Mouse (Mus musculus): ENCODE measurements around the gene Lrrk2. TPM values are rescaled to one million over a fixed set of nuclear protein-coding genes. Genes with fewer than 3 reads are reported as not detected.
"Not testable (repeated sequence)": the region's sequence is repeated elsewhere in the genome, so short reads cannot be mapped to it uniquely, and the experiment has no call there.

Gene Lrrk2
- polyA plus RNA-seq, 1 experiment from 2014 or later = 6.4 TPM

- Histone ChIP-seq H3K4me3 (replicated peaks) (no peak overlapping the region), H3K9me3 (replicated peaks) (no peaks in the 10 kb centered on the region), H3K27me3 (no peaks in the 10 kb centered on the region), H3K4me1 (no peaks in the 10 kb centered on the region), H3K9ac (no peak overlapping the region), H3K27ac (no peak overlapping the region), H3K4me2 (peak overlapping the region; percentile 42), H3K36me3 (no peaks in the 10 kb centered on the region)
- 16% methylated on average over 3 of the region's 3 CpGs for WGBS
- no peak for ATAC-seq (replicated peaks; ENCODE audit: low FRiP score)
Measured at GRCm38 (mm10) chr15:91754546-91754945, 81.6 kb downstream of the Lrrk2 start.

GRCm38 (mm10) chr15:91755756-91756155 is 82.8 kb downstream of the Lrrk2 start:
- no peak overlapping the region for H3K4me3 ChIP-seq (replicated peaks)
- no peaks in the 10 kb centered on the region for H3K4me1 ChIP-seq
- no peak overlapping the region for H3K4me2 ChIP-seq
- no peak overlapping the region for H3K27ac ChIP-seq
- no peak for ATAC-seq (replicated peaks; ENCODE audit: low FRiP score)
- WGBS = 81% methylated on average over 16 of the region's 16 CpGs
- no peaks in the 10 kb centered on the region for H3K36me3 ChIP-seq
- no peaks in the 10 kb centered on the region for H3K27me3 ChIP-seq
- no peaks in the 10 kb centered on the region for H3K9me3 ChIP-seq (replicated peaks)
- H3K9ac ChIP-seq = no peak overlapping the region

GRCm38 (mm10) chr15:91772041-91772440 is 99.1 kb downstream of the Lrrk2 start:
- H3K36me3 ChIP-seq = no peaks in the 10 kb centered on the region
- no peak overlapping the region for H3K4me2 ChIP-seq
- no peaks in the 10 kb centered on the region for H3K27me3 ChIP-seq
- no peak overlapping the region for H3K9ac ChIP-seq
- no peak overlapping the region for H3K27ac ChIP-seq
- no peaks in the 10 kb centered on the region for H3K4me1 ChIP-seq
- no peak for ATAC-seq (replicated peaks; ENCODE audit: low FRiP score)
- no peaks in the 10 kb centered on the region for H3K9me3 ChIP-seq (replicated peaks)
- WGBS = 57% methylated on average over 4 of the region's 4 CpGs
- no peak overlapping the region for H3K4me3 ChIP-seq (replicated peaks)

- Histone ChIP-seq H3K4me2 (no peak overlapping the region), H3K9me3 (replicated peaks) (no peaks in the 10 kb centered on the region), H3K4me3 (replicated peaks) (no peak overlapping the region), H3K27me3 (no peaks in the 10 kb centered on the region), H3K36me3 (no peaks in the 10 kb centered on the region), H3K27ac (no peak overlapping the region), H3K9ac (no peak overlapping the region), H3K4me1 (no peaks in the 10 kb centered on the region)
- WGBS = 92% methylated on average over 9 of the region's 9 CpGs
- no peak for ATAC-seq (replicated peaks; ENCODE audit: low FRiP score)
Measured at GRCm38 (mm10) chr15:91779166-91779565, 106.2 kb downstream of the Lrrk2 start.

- WGBS = 34% methylated on average over 6 of the region's 6 CpGs
- Histone ChIP-seq H3K27me3 (no peaks in the 10 kb centered on the region), H3K4me1 (no peaks in the 10 kb centered on the region), H3K36me3 (no peaks in the 10 kb centered on the region), H3K9me3 (replicated peaks) (no peaks in the 10 kb centered on the region), H3K4me2 (no peak overlapping the region), H3K27ac (no peak overlapping the region), H3K9ac (no peak overlapping the region), H3K4me3 (replicated peaks) (no peak overlapping the region)
- ATAC-seq (replicated peaks; ENCODE audit: low FRiP score) = no peak
Measured at GRCm38 (mm10) chr15:91781172-91781571, 108.2 kb downstream of the Lrrk2 start.

GRCm38 (mm10) chr15:91788338-91788737 is 115.4 kb downstream of the Lrrk2 start:
- H3K4me2 ChIP-seq = no peak overlapping the region
- ATAC-seq (replicated peaks; ENCODE audit: low FRiP score) = no peak
- H3K4me1 ChIP-seq = no peaks in the 10 kb centered on the region

GRCm38 (mm10) chr15:91806463-91806862 is 133.5 kb downstream of the Lrrk2 start:
- Histone ChIP-seq H3K9ac (no peak overlapping the region), H3K4me1 (no peaks in the 10 kb centered on the region), H3K27ac (no peak overlapping the region), H3K4me2 (no peak overlapping the region), H3K9me3 (replicated peaks) (no peaks in the 10 kb centered on the region), H3K36me3 (no peaks in the 10 kb centered on the region), H3K4me3 (replicated peaks) (no peak overlapping the region), H3K27me3 (no peaks in the 10 kb centered on the region)
- ATAC-seq (replicated peaks; ENCODE audit: low FRiP score) = no peak
- WGBS = 81% methylated on average over 4 of the region's 4 CpGs

More at GRCm38 (mm10) chr15:91788338-91788737, 115.4 kb downstream of the Lrrk2 start:
- Histone ChIP-seq H3K36me3 (no peaks in the 10 kb centered on the region), H3K9ac (no peak overlapping the region), H3K9me3 (replicated peaks) (no peaks in the 10 kb centered on the region), H3K4me3 (replicated peaks) (no peak overlapping the region), H3K27me3 (no peaks in the 10 kb centered on the region), H3K27ac (no peak overlapping the region)
- WGBS = 88% methylated on average over 11 of the region's 11 CpGs

GRCm38 (mm10) chr15:91835319-91835718 is 162.3 kb downstream of the Lrrk2 start:
- H3K9me3 ChIP-seq (replicated peaks) = no peaks in the 10 kb centered on the region
- H3K4me3 ChIP-seq (replicated peaks) = no peak overlapping the region
- no peaks in the 10 kb centered on the region for H3K4me1 ChIP-seq
- no peaks in the 10 kb centered on the region for H3K27me3 ChIP-seq
- ATAC-seq (replicated peaks; ENCODE audit: low FRiP score) = no peak
- 81% methylated on average over 6 of the region's 6 CpGs for WGBS
- H3K9ac ChIP-seq = no peak overlapping the region
- no peak overlapping the region for H3K4me2 ChIP-seq
- no peak overlapping the region for H3K27ac ChIP-seq
- no peaks in the 10 kb centered on the region for H3K36me3 ChIP-seq

GRCm38 (mm10) chr15:91837965-91838364 is 165.0 kb downstream of the Lrrk2 start, which contains the start of gene Smgc:
TSS of gene Smgc (plus strand) at chr15:91838265.
- ATAC-seq (replicated peaks; ENCODE audit: low FRiP score) = no peak
- 89% methylated on average over 7 of the region's 7 CpGs for WGBS

GRCm38 (mm10) chr15:91864130-91864529 is 191.2 kb downstream of the Lrrk2 start:
- not testable (repeated sequence) for H3K4me1 ChIP-seq; H3K27me3 ChIP-seq; H3K4me3 ChIP-seq (replicated peaks); H3K36me3 ChIP-seq; H3K4me2 ChIP-seq; H3K27ac ChIP-seq; ATAC-seq (replicated peaks; ENCODE audit: low FRiP score); H3K9me3 ChIP-seq (replicated peaks); H3K9ac ChIP-seq
- 41% methylated on average over 5 of the region's 5 CpGs for WGBS

More at GRCm38 (mm10) chr15:91837965-91838364, 165.0 kb downstream of the Lrrk2 start, which contains the start of gene Smgc:
- H3K27me3 ChIP-seq = no peaks in the 10 kb centered on the region
- H3K27ac ChIP-seq = no peak within 1 kb of the TSS
- no peaks in the 10 kb centered on the region for H3K9me3 ChIP-seq (replicated peaks)
- H3K9ac ChIP-seq = no peak within 1 kb of the TSS
- no peak within 1 kb of the TSS for H3K4me2 ChIP-seq
- no peaks in the 10 kb centered on the region for H3K4me1 ChIP-seq
- H3K36me3 ChIP-seq = no peaks in the 10 kb centered on the region
- H3K4me3 ChIP-seq (replicated peaks) = no peak within 1 kb of the TSS

Other genes with a start within 250 kb of the Lrrk2 start
- gene Slc2a13, start 99.9 kb upstream of the Lrrk2 start, polyA plus RNA-seq (2015; fragmentation: Nextera tagmentation; extraction: Ambion mirVana) = 1.8 and 2.1 TPM in 2 replicates
- not detected in 2 replicates for gene Smgc, start 165.1 kb downstream of the Lrrk2 start, polyA plus RNA-seq (2015; fragmentation: Nextera tagmentation; extraction: Ambion mirVana)

Measured in kidney, embryonic 15.5 days (tissue).